8 mouse cellular contexts compared by ENCODE assay signal in genomic region chr2:20443671-20444440, GRCm38 (mm10).
DNase-seq lines count a peak whose midpoint lies in the region; ATAC-seq and TF ChIP-seq lines count a peak whose summit lies in the region.
"Had no signal": no experiment of that assay in that cellular context is flagged by ENCODE, and none has a peak within 500 bp of the region (broad histone marks: within the 10 kb centered on the region; RNA-seq: fewer than 3 reads in every experiment).

No protein-coding gene starts in this region.

- ATAC-seq in lung, postnatal 0 days: peak; percentile 50; the same call in 1 of the 2 replicates
- 0 out of 2 replicates have a peak, but pooled peaks have one; percentile 25 for ATAC-seq in heart, embryonic 13.5 days (ENCODE audit: extremely low read depth, insufficient number of reproducible peaks, low FRiP score, low TSS enrichment)
- no peak; the same call in 1 of the 2 replicates for ATAC-seq in stomach, embryonic 15.5 days (ENCODE audit: insufficient read depth, low FRiP score, low read depth)

- H3K4me1 ChIP-seq in lung, postnatal 0 days (ENCODE audit: insufficient read depth, low read depth, low read length): peaks cover 12% of the 10 kb centered on the region; the same call in 1 of the 2 replicates
- H3K4me1 ChIP-seq in lung, adult 2 months (ENCODE audit: control insufficient read depth, insufficient read depth, low read length): peaks cover 12% of the 10 kb centered on the region
- H3K4me1 ChIP-seq in heart, embryonic 13.5 days: peaks cover 26% of the 10 kb centered on the region
- H3K4me1 ChIP-seq in stomach, embryonic 15.5 days: 0 out of 2 replicates have a peak, but pooled peaks cover 3% of the 10 kb centered on the region

- peak; percentile 20 for DNase-seq in lung, postnatal 0 days (ENCODE audit: low spot score)
- no peak for DNase-seq in lung, adult 2 months
- peak; percentile 53 for DNase-seq in kidney, postnatal 14 days
- no peak for DNase-seq in left cerebral cortex, adult 8-10 months (ENCODE audit: low spot score in 2 of 2)
- DNase-seq in layer of hippocampus, postnatal 25 days (ENCODE audit: extremely low spot score in 1 of 2, low spot score in 1 of 2): no peak
- DNase-seq: gastrocnemius, postnatal 36 days had no signal

- no peak overlapping the region for H3K4me2 ChIP-seq in lung, postnatal 0 days (replicated peaks; ENCODE audit: low read depth, low read length)
- H3K4me2 ChIP-seq in heart, embryonic 13.5 days: no peak overlapping the region
- no peak overlapping the region for H3K4me2 ChIP-seq in stomach, embryonic 15.5 days

- no peak for TF ChIP-seq POLR2A in lung, adult 2 months (IDR thresholded peaks at IDR 0.05; ENCODE audit: borderline replicate concordance, extremely low read depth, low read depth, low read length)

- 0 out of 2 replicates have a peak overlapping the region, but pooled peaks have one; percentile 32 for H3K27ac ChIP-seq in lung, postnatal 0 days (ENCODE audit: low read length)
- H3K27ac ChIP-seq in heart, embryonic 13.5 days (replicated peaks): peak overlapping the region; percentile 48
- H3K27ac ChIP-seq in stomach, embryonic 15.5 days: peak overlapping the region; percentile 73

- no peak for TF ChIP-seq EP300 in lung, postnatal 0 days (IDR thresholded peaks at IDR 0.05)

- 25% methylated on average over 10 of the region's 10 CpGs for WGBS in lung, postnatal 0 days
- WGBS in lung, adult 2 months: 39% methylated on average over 10 of the region's 10 CpGs
- 34% methylated on average over 10 of the region's 10 CpGs for WGBS in heart, embryonic 13.5 days
- WGBS in stomach, embryonic 15.5 days: 28% methylated on average over 10 of the region's 10 CpGs

- no peak overlapping the region for H3K4me3 ChIP-seq in lung, postnatal 0 days (ENCODE audit: low read depth, low read length)
- no peak overlapping the region for H3K4me3 ChIP-seq in lung, adult 2 months (replicated peaks; ENCODE audit: extremely low read depth, low read depth, low read length)
- no peak overlapping the region for H3K4me3 ChIP-seq in heart, embryonic 13.5 days
- no peak overlapping the region for H3K4me3 ChIP-seq in stomach, embryonic 15.5 days (replicated peaks)

- no peaks in the 10 kb centered on the region for H3K27me3 ChIP-seq in lung, postnatal 0 days (replicated peaks; ENCODE audit: insufficient read depth, low read length)
- H3K27me3 ChIP-seq in heart, embryonic 13.5 days (replicated peaks): no peaks in the 10 kb centered on the region
- no peaks in the 10 kb centered on the region for H3K27me3 ChIP-seq in stomach, embryonic 15.5 days (replicated peaks)

- no peak overlapping the region for H3K9ac ChIP-seq in lung, postnatal 0 days (replicated peaks; ENCODE audit: low read depth)
- no peak overlapping the region for H3K9ac ChIP-seq in heart, embryonic 13.5 days
- H3K9ac ChIP-seq in stomach, embryonic 15.5 days: no peak overlapping the region

- no peak for TF ChIP-seq CTCF in lung, postnatal 0 days (IDR thresholded peaks at IDR 0.05)
- no peak for TF ChIP-seq CTCF in lung, adult 2 months (IDR thresholded peaks at IDR 0.05; ENCODE audit: insufficient read depth, low read length)

- no peaks in the 10 kb centered on the region for H3K9me3 ChIP-seq in lung, postnatal 0 days (ENCODE audit: low read length)
- no peaks in the 10 kb centered on the region for H3K9me3 ChIP-seq in heart, embryonic 13.5 days
- no peaks in the 10 kb centered on the region for H3K9me3 ChIP-seq in stomach, embryonic 15.5 days

- no peaks in the 10 kb centered on the region for H3K36me3 ChIP-seq in lung, postnatal 0 days (ENCODE audit: insufficient read depth, low read length)
- no peaks in the 10 kb centered on the region for H3K36me3 ChIP-seq in heart, embryonic 13.5 days
- H3K36me3 ChIP-seq in stomach, embryonic 15.5 days: no peaks in the 10 kb centered on the region

Comparison
In these comparisons a context has a peak if more than half of its experiments do, and no peak if none do; other contexts are left out.
1. DNase-seq: peak in lung, postnatal 0 days (single experiment) and kidney, postnatal 14 days (single experiment); none in lung, adult 2 months (single experiment), left cerebral cortex, adult 8-10 months (0 of 2) and layer of hippocampus, postnatal 25 days (0 of 2).
2. Peak in every context shown above with its lines, with median percentiles within 50 percentile points of each other: H3K27ac ChIP-seq.